Mouse (Mus musculus) lung, adult 2 months (tissue): Measurements from ENCODE around the gene Zbed4. TPM values are rescaled to one million over a fixed set of nuclear protein-coding genes. Genes with fewer than 3 reads are reported as not detected.
A peak's percentile ranks its signal among the peaks of the same experiment; 100 is the strongest.

ENCODE experiments used
- DNase-seq: peaks from one replicate; pipeline ENCODE4 v3.0.0; 2022
- H3K4me1 ChIP-seq: fragments of 200-500 bp; 2 replicates; pipeline ENCODE4 v1.6.1; 2011; ENCODE audit warnings: low read length; ENCODE audit not compliant: control insufficient read depth, insufficient read depth
- H3K4me3 ChIP-seq: fragments of 200-500 bp; replicated peaks from 2 replicates; pipeline ENCODE3; 2011; ENCODE audit warnings: low read depth, mild to moderate bottlenecking, control low read depth, low read length; ENCODE audit errors: extremely low read depth
- CTCF ChIP-seq: fragments of 200-500 bp; IDR thresholded peaks from 2 replicates; pipeline ENCODE4 v1.5.1; 2011; ENCODE audit warnings: mild to moderate bottlenecking, low read length, control low read depth; ENCODE audit not compliant: insufficient read depth
- POLR2A ChIP-seq: fragments of 200-500 bp; IDR thresholded peaks from 2 replicates; pipeline ENCODE4 v1.6.1; 2011; ENCODE audit warnings: low read depth, mild to moderate bottlenecking, control low read depth, low read length, borderline replicate concordance; ENCODE audit errors: extremely low read depth
- whole genome bisulfite sequencing: fragments of 180-500 bp; shearing (Covaris S2); methylation state at CpG from one replicate; pipeline ENCODE4 v1.1.7; 2018; 5-methylcytosine and 5-hydroxymethylcytosine counted together
- polyA plus RNA-seq: library from polyadenylated mRNA; depleted of rRNA; stranded (reverse); fragments of >200 nt; gene quantifications from 2 replicates; pipeline ENCODE4 v1.2.3, GENCODE M21; 2012; rRNA removed

Gene Zbed4
- polyA plus RNA-seq, 1 experiment: 4.2 TPM

- DNase-seq: no peak
- H3K4me3 ChIP-seq: no peak overlapping the region
- WGBS: 72% methylated on average over 6 of the region's 6 CpGs
Observed at GRCm38 (mm10) chr15:88829791-88830440, 78.5 kb downstream of the Zbed4 start.

GRCm38 (mm10) chr15:88830696-88831095, 79.2 kb downstream of the Zbed4 start:
- H3K4me3 ChIP-seq: no peak overlapping the region
- no peak for TF ChIP-seq POLR2A
- TF ChIP-seq CTCF: no peak
- no peak for DNase-seq
- H3K4me1 ChIP-seq: peaks cover 2% of the 10 kb centered on the region
- WGBS: 85% methylated on average over 5 of the region's 5 CpGs

More at GRCm38 (mm10) chr15:88829791-88830440, 78.5 kb downstream of the Zbed4 start:
- H3K4me1 ChIP-seq: peaks cover 2% of the 10 kb centered on the region
- TF ChIP-seq POLR2A (peak; percentile 12; the same call in 1 of the 2 replicates), CTCF (no peak)

DNA sequence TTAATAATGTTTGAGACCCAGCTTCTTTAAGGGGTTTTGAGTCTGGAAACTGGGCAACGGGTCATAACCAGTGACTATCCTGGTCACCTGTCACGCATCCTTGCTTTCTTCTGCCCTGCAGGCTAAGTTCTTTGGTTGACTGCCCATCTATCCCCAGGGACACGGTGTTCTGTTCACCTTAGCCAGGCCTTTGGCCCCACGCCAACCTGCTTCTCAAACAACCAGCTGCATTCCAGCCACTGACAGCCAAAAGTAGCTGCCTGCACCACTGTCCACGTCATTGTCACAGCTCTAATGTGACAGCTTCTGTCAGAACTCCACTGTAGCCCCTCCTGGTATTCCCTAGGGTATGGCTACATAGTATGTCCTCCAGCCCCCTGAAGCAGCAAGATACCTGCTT, 80.0 kb downstream of the Zbed4 start:
- 51% methylated on average over 5 of the region's 5 CpGs for WGBS
- H3K4me3 ChIP-seq: no peak overlapping the region
- DNase-seq: peak; percentile 69
- H3K4me1 ChIP-seq: peaks cover 2% of the 10 kb centered on the region
- TF ChIP-seq POLR2A: no peak
- TF ChIP-seq CTCF: no peak

GRCm38 (mm10) chr15:88832536-88832935, 81.1 kb downstream of the Zbed4 start:
- H3K4me3 ChIP-seq: no peak overlapping the region
- WGBS: 64% methylated on average over 9 of the region's 9 CpGs
- H3K4me1 ChIP-seq: peaks cover 2% of the 10 kb centered on the region
- DNase-seq: no peak
- no peak for TF ChIP-seq POLR2A
- TF ChIP-seq CTCF: no peak

Other genes starting within 250 kb of the Zbed4 start
- gene Zdhhc25, start 151.4 kb upstream of the Zbed4 start, polyA plus RNA-seq: not detected in 2 replicates
- 16.4 and 19.8 TPM in 2 replicates for gene Brd1, start 17.4 kb upstream of the Zbed4 start, polyA plus RNA-seq
- 16.4 and 16.7 TPM in 2 replicates for gene Alg12, start 67.7 kb downstream of the Zbed4 start, polyA plus RNA-seq
- 34.1 and 37.5 TPM in 2 replicates for gene Creld2, start 68.0 kb downstream of the Zbed4 start, polyA plus RNA-seq
- gene Pim3, start 110.5 kb downstream of the Zbed4 start, polyA plus RNA-seq: 55.0 and 97.1 TPM in 2 replicates
- 0.45 and 0.65 TPM in 2 replicates for gene Ttll8, start 202.8 kb downstream of the Zbed4 start, polyA plus RNA-seq
- 29.5 and 30.2 TPM in 2 replicates for gene Mlc1, start 227.3 kb downstream of the Zbed4 start, polyA plus RNA-seq
- 0.23 and 0.43 TPM in 2 replicates for gene Mov10l1, start 231.2 kb downstream of the Zbed4 start, polyA plus RNA-seq